Mouse (Mus musculus) stomach, postnatal 0 days (tissue): ENCODE measurements around the gene Mgst3. TPM values are rescaled to one million over a fixed set of nuclear protein-coding genes. Genes with fewer than 3 reads are reported as not detected.

Experiments
- ATAC-seq: fragments of 200-750 bp; cut with Nextera tagmentation; 2 replicates; pipeline ENCODE4 v1.8.0; 2017; ENCODE audit not compliant: low FRiP score, low TSS enrichment
- DNase-seq: peaks from one replicate; pipeline ENCODE4 v3.0.0-alpha.2; 2016; ENCODE audit warnings: low spot score
- H3K27ac ChIP-seq: fragments of 300-500 bp; sonication (generic); replicated peaks from 2 replicates; pipeline ENCODE4 v1.5.1; 2014; ENCODE audit warnings: mild to moderate bottlenecking, control low read depth
- H3K27me3 ChIP-seq: fragments of 300-500 bp; sonication (generic); 2 replicates; pipeline ENCODE4 v1.6.1; 2014; ENCODE audit warnings: low read length; ENCODE audit not compliant: control insufficient read depth, insufficient read depth
- H3K36me3 ChIP-seq: fragments of 300-500 bp; sonication (generic); 2 replicates; pipeline ENCODE4 v1.6.1; 2014; ENCODE audit warnings: low read length, mixed read lengths; ENCODE audit not compliant: control insufficient read depth, insufficient read depth
- H3K4me1 ChIP-seq: fragments of 300-500 bp; sonication (generic); replicated peaks from 2 replicates; pipeline ENCODE4 v1.6.1; 2014; ENCODE audit warnings: antibody characterized with exemption; ENCODE audit not compliant: control insufficient read depth, insufficient read depth
- H3K4me2 ChIP-seq: fragments of 300-500 bp; sonication (generic); replicated peaks from 2 replicates; pipeline ENCODE4 v1.6.1; 2014; ENCODE audit warnings: low read depth, mild to moderate bottlenecking, control low read depth, moderate library complexity
- H3K4me3 ChIP-seq: fragments of 300-500 bp; sonication (generic); 2 replicates; pipeline ENCODE4 v1.5.1; 2014; ENCODE audit warnings: low read depth, low read length, control low read depth
- H3K9ac ChIP-seq: fragments of 300-500 bp; sonication (generic); 2 replicates; pipeline ENCODE4 v1.6.1; 2014; ENCODE audit warnings: mild to moderate bottlenecking, low read length, control low read depth, mixed read lengths
- H3K9me3 ChIP-seq: fragments of 300-500 bp; sonication (generic); 2 replicates; pipeline ENCODE4 v1.6.1; 2016; ENCODE audit warnings: low read length; ENCODE audit not compliant: control insufficient read depth
- CTCF ChIP-seq: IDR thresholded peaks from 2 replicates; pipeline ENCODE4 v1.5.1; 2016; ENCODE audit warnings: antibody characterized with exemption, low read depth, mild to moderate bottlenecking, moderate library complexity
- EP300 ChIP-seq: optimal IDR thresholded peaks from 2 replicates; pipeline ENCODE3; 2016; ENCODE audit warnings: antibody characterized with exemption
- WGBS: fragments of 180-500 bp; shearing (Covaris S2); extraction: QIAGEN DNeasy Blood & Tissue Kit; methylation state at CpG from one replicate; pipeline ENCODE4 v1.1.7; 2014; 5-methylcytosine and 5-hydroxymethylcytosine counted together
- microRNA-seq: library from miRNA; unstranded; fragments of <30 nt; microRNA quantifications from one replicate; pipeline ENCODE4, GENCODE M21; 2016
- polyA plus RNA-seq: library from polyadenylated mRNA; unstranded; fragments of >200 nt; fragmentation: Nextera tagmentation; extraction: Ambion mirVana; gene quantifications from 2 replicates; pipeline ENCODE4 v1.2.1, GENCODE M21; 2015

Mgst3 gene
- polyA plus RNA-seq, 1 experiment from 2014 or later: 991 TPM

DNA sequence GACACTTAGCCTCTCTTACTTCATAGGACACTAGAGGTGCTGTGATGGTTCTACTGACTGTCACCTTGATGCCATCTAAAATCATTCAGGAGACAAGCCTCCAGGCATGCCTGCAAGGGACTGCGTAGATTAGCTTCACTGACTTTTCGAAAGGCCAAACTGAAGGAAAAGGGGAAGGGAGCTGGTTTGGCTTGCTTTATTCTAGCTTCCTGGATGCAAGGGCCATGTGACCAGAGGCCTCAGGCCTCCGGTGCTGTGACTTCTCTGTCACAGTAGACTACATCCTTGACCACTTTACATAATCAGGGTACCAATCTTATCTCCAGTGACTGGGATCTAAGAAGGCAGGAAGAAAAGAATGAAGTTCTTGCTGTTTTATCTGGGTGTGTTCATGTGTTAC is 57.2 kb downstream of the Mgst3 start:
- Histone ChIP-seq H3K27me3 (no peaks in the 10 kb centered on the region), H3K9me3 (no peaks in the 10 kb centered on the region), H3K27ac (no peak overlapping the region), H3K4me1 (no peaks in the 10 kb centered on the region), H3K9ac (no peak overlapping the region), H3K4me2 (no peak overlapping the region), H3K4me3 (no peak overlapping the region), H3K36me3 (peaks cover 3% of the 10 kb centered on the region; the same call in 1 of the 2 replicates)
- WGBS: 92% methylated on average over 3 of the region's 3 CpGs
- TF ChIP-seq CTCF: no peak
- no peak for TF ChIP-seq EP300
- DNase-seq (no peak), ATAC-seq (no peak)

DNA sequence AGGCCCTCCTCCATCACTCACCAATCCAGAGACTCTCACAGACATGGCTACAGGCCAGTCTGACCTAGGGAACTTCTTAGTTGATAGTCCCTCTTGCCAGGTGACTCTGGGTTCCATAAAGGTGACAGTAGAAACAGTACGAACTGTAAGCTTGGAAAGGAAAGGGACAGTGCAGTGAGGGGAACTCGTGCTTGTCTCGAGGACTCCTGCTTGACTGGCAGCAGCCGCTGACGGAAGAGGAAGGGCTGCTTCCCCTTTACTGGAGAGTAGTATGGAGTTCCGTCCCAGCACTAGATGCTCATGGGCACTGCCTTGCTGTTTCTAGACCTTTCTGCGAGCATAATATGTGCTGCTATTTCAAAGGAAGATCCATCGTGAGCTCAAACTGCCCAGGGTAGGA is 62.5 kb downstream of the Mgst3 start:
- no peaks in the 10 kb centered on the region for H3K4me1 ChIP-seq
- TF ChIP-seq EP300: no peak
- H3K27ac ChIP-seq: no peak overlapping the region; the same call in 1 of the 2 replicates
- H3K36me3 ChIP-seq: peaks cover 5% of the 10 kb centered on the region
- H3K27me3 ChIP-seq: no peaks in the 10 kb centered on the region
- H3K9me3 ChIP-seq: no peaks in the 10 kb centered on the region
- no peak overlapping the region for H3K9ac ChIP-seq
- ATAC-seq: no peak
- no peak overlapping the region for H3K4me3 ChIP-seq
- 86% methylated on average over 8 of the region's 8 CpGs for WGBS
- no peak overlapping the region for H3K4me2 ChIP-seq
- no peak for DNase-seq

DNA sequence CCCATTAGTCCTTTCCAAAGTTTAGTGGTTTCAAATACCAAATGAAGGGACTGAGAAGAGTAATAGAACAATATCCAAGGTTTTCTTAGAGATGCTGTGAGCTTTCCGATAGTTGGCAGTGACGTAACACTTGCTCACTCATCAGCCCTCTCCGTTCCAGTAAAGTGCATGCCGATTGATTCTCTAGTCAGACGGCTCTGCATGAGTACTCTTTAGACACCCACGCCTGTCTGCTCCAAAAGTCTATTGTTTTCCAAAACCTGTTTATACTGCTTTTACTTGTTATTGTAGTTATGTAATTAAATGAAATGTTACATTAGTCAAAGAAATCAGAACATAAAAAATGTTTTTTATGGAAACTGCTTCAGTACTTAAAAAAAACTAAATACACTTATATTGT is 64.9 kb downstream of the Mgst3 start:
- no peaks in the 10 kb centered on the region for H3K9me3 ChIP-seq
- H3K9ac ChIP-seq: no peak overlapping the region
- peaks cover 7% of the 10 kb centered on the region for H3K36me3 ChIP-seq
- no peak overlapping the region for H3K4me2 ChIP-seq
- no peak overlapping the region for H3K27ac ChIP-seq
- H3K4me3 ChIP-seq: no peak overlapping the region
- TF ChIP-seq EP300: no peak
- TF ChIP-seq CTCF: no peak
- whole genome bisulfite sequencing: 87% methylated on average over 6 of the region's 6 CpGs
- no peaks in the 10 kb centered on the region for H3K27me3 ChIP-seq
- DNase-seq: no peak
- no peaks in the 10 kb centered on the region for H3K4me1 ChIP-seq
- ATAC-seq: no peak

Small RNA genes within 50 kb of the gene (microRNA-seq; reads per million reads assigned to microRNA genes)
- not detected for gene Gm25911

Other genes with a start within 250 kb of the Mgst3 start
- 49.4 and 52.5 TPM in 2 replicates for gene Uck2, start 108.5 kb downstream of the Mgst3 start, polyA plus RNA-seq
- gene Tmco1, start 85.5 kb downstream of the Mgst3 start, polyA plus RNA-seq: 77.2 and 81.8 TPM in 2 replicates
- 70.7 and 74.7 TPM in 2 replicates for gene Aldh9a1, start 43.9 kb downstream of the Mgst3 start, polyA plus RNA-seq
- gene Lrrc52, start 72.9 kb upstream of the Mgst3 start, polyA plus RNA-seq: not detected in 2 replicates
- 0.51 and 0.52 TPM in 2 replicates for gene Rxrg, start 204.5 kb upstream of the Mgst3 start, polyA plus RNA-seq